Mouse (Mus musculus): ENCODE data around the gene AC129217.1. TPM values are rescaled to one million over a fixed set of nuclear protein-coding genes. Genes with fewer than 3 reads are reported as not detected.
"Not testable (repeated sequence)": the region's sequence is repeated elsewhere in the genome, so short reads cannot be mapped to it uniquely, and the experiment has no call there.

AC129217.1 gene
- total RNA-seq, 2 experiments from 2014 or later, result 2.3 TPM; not detected in 1

- DNase-seq (ENCODE audit: low spot score in 2 of 2), result no peak
These were observed 6.9 kb upstream of the AC129217.1 start for GRCm38 (mm10) chr19:8822696-8823095.

GRCm38 (mm10) chr19:8830664-8831063 is 1.1 kb downstream of the AC129217.1 start:
- DNase-seq (ENCODE audit: low spot score in 2 of 2), result no peak

- no peak for DNase-seq (ENCODE audit: low spot score in 2 of 2)
These were observed 1.7 kb downstream of the AC129217.1 start for GRCm38 (mm10) chr19:8831262-8831661.

GRCm38 (mm10) chr19:8832971-8833370 is 3.4 kb downstream of the AC129217.1 start:
- no peak for DNase-seq (ENCODE audit: low spot score in 2 of 2)

- DNase-seq (ENCODE audit: low spot score in 2 of 2), result not testable (repeated sequence)
These were observed 6.8 kb downstream of the AC129217.1 start for GRCm38 (mm10) chr19:8836327-8836726.

GRCm38 (mm10) chr19:8837251-8837791 is 7.7 kb downstream of the AC129217.1 start, which contains the start of gene Bscl2:
Gene Bscl2 (plus strand): TSS chr19:8837467.
- peak; percentile 81 to 87 for DNase-seq (ENCODE audit: low spot score in 2 of 2)

GRCm38 (mm10) chr19:8838041-8838730 is 8.6 kb downstream of the AC129217.1 start:
- DNase-seq (ENCODE audit: low spot score in 2 of 2), result peak; percentile 46 to 47

GRCm38 (mm10) chr19:8839103-8839907 is 9.7 kb downstream of the AC129217.1 start, which contains the start of gene Gng3:
Gene Gng3 (minus strand): TSS chr19:8839194.
- DNase-seq (ENCODE audit: low spot score in 2 of 2), result peak; percentile 80 to 86

DNA sequence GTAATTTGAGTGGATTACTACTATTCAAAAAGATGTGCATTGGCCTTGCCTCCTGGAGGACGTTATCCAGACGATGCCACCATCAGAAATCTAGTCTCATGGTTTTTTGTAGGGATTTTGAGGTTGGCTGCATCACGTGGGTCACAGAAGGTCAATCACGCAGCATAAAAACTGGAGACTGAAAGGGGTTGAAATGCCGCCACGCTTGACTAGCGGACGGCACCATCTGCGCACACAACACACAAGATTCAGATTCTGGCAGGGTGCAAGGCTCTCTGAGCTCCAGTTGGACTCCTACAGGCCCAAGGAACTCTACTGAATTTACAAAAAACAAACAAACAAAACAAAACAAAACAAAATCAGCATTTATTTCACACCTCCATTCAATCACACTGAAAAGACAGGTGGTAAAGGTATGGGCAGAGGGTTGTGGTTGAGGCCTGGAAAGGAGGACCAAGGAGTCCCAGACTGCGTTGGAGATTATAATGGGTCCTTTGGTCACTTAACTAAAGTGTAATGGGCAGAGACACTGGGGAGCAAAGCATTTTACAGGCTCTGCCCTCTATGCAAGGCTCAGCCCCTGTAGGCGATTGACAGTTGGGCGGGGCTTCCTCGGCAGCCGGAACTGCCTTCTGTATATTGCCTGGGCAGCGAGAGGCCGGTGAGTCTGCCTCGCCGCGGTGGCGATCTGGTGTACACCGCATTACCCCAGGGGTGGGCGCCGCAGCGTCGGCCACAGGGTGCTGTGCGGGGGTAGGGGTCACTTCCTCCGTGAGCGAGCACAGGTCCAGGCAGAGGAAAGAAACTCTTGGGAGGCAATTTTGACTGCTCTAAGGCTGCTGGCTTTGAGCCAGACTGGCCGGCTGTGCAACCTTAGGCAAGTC is 10.6 kb downstream of the AC129217.1 start:
- DNase-seq (ENCODE audit: low spot score in 2 of 2), result peak; percentile 64 to 77

DNA sequence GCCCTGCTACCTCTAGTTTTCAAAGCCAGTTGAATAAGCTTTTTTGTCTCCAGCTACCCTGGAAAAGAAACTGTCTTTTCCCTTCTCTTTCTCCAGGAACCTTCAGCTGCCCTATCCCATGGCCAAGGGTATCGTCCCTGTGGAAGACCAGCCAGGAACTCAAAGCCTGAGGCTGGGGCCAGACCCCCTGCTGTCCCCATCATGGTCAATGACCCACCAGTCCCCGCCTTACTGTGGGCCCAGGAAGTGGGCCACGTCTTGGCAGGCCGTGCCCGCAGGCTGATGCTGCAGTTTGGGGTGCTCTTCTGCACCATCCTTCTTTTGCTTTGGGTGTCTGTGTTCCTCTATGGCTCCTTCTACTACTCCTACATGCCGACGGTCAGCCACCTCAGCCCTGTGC is 11.4 kb downstream of the AC129217.1 start:
- no peak for DNase-seq (ENCODE audit: low spot score in 2 of 2)

- DNase-seq (ENCODE audit: low spot score in 2 of 2), result no peak
These were observed 13.4 kb downstream of the AC129217.1 start for GRCm38 (mm10) chr19:8842961-8843360.

- DNase-seq (ENCODE audit: low spot score in 2 of 2), result peak; percentile 76 to 88
These were observed 15.0 kb downstream of the AC129217.1 start for GRCm38 (mm10) chr19:8844371-8845129.

DNA sequence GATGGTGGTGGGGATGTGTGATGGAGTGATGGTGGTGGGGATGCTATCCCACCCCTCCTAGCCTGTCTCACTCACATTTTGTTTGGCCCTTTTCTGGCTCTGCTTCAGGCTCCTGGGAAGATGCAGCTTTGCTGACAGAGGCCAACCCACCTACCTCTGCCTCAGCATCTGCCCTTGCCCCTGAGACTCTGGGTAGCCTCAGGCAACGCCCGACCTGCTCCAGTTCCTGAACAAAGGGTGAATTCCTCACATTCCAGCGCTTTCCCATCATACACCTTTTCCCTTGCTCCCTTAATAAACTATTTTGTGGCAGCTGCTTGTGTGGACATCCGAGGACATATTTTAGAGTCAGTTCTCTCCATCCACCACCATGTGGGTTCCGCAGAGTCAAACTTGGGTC is 18.8 kb downstream of the AC129217.1 start:
- DNase-seq (ENCODE audit: low spot score in 2 of 2), result no peak

GRCm38 (mm10) chr19:8850402-8850901 is 20.9 kb downstream of the AC129217.1 start, which contains the start of gene Lrrn4cl:
Gene Lrrn4cl (plus strand): TSS chr19:8850768.
- DNase-seq (ENCODE audit: low spot score in 2 of 2), result no peak

DNA sequence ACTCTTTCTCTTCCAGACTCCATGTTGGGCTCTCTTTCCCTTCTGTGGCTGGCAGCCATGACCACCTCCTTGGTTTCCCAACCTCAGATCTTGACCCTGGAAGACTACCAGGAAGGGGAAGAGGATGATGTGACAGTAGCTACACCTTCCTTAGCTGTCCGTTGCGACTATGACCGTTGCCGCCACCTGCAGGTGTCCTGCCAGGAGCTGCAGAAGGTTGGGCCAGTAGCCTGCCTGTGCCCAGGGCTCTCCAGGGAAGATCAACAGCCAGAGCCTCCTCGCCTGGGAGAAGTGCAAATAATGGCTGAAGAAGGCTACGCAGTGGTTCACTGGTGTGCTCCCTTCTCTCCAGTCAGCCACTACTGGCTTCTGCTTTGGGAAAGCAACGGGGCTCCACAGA is 22.1 kb downstream of the AC129217.1 start:
- DNase-seq (ENCODE audit: low spot score in 2 of 2), result no peak

GRCm38 (mm10) chr19:8852236-8852928 is 22.8 kb downstream of the AC129217.1 start:
- DNase-seq (ENCODE audit: low spot score in 2 of 2), result peak in 1 of 2 experiments; percentile 23

- DNase-seq (ENCODE audit: low spot score in 2 of 2), result peak in 1 of 2 experiments; percentile 21
These were observed 23.5 kb downstream of the AC129217.1 start for GRCm38 (mm10) chr19:8853117-8853516.

GRCm38 (mm10) chr19:8857689-8858088 is 28.1 kb downstream of the AC129217.1 start:
- peak in 1 of 2 experiments; percentile 60 for DNase-seq (ENCODE audit: low spot score in 2 of 2)

GRCm38 (mm10) chr19:8859018-8859417 is 29.4 kb downstream of the AC129217.1 start:
- DNase-seq (ENCODE audit: low spot score in 2 of 2), result no peak

Measured in left cerebral cortex, adult 18-20 months (tissue).